Mouse (Mus musculus) B cell, adult (primary cell): Measurements from ENCODE around the gene Prrt3. TPM values are rescaled to one million over a fixed set of nuclear protein-coding genes. Genes with fewer than 3 reads are reported as not detected.

Source experiments
- total RNA-seq: library from RNA; stranded (reverse); gene quantifications from 4 replicates; pipeline ENCODE4 v1.2.4, GENCODE M21; 2023; ENCODE audit not compliant: inconsistent age

Prrt3 gene
- total RNA-seq, result 0.36 to 0.86 TPM (median 0.72 TPM) in 4 replicates

DNA sequence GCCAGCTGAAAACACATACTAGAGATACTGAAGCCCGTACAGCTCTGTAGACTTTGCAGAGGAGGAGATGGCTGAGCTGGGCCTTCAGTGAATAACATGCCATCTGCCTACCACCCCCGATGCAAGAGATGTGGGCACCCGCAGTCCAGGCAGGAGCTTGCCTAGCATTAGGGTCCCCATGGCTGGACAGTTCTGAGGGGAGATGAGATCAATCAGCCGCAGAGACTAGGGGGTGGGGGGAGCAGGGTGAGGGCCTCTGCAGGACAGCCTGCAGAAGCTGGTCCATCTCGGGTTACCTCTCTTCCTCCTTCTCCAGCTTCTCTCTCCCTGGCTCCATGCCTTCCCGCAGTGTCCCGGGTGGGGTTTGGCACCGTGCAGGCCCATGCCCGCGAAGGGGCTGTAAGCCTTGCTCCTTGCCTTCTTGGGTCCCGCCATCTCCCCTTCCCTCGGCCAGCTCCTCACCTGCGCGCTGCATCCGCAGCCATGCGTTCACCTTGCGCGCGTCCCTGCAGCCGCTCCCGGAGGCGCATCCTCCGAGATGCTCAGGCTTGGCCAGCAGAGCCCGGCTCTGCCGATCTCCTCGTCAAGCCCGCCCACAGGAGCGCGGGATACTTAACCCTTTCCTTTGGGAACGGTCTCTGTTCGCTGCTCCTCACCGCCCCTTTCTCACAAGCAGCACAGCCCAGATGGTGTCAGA is at the start of gene Prrt3:
Gene Prrt3 (minus strand): TSS at position 544 of the 697 bp plus-strand sequence.

GRCm38 (mm10) chr6:113530932-113531839 is 29.5 kb upstream of the Prrt3 start, which contains the start of the genes Emc3 and Fancd2:
Gene Emc3, minus strand, starts transcription at chr6:113531652.
Gene Fancd2, plus strand, starts transcription at chr6:113531682.

GRCm38 (mm10) chr6:113483100-113483615 is 18.6 kb downstream of the Prrt3 start, which contains the start of gene Creld1:
Gene Creld1, plus strand, starts transcription at chr6:113483297.

GRCm38 (mm10) chr6:113471297-113471936 is 30.3 kb downstream of the Prrt3 start, which contains the start of gene Il17rc:
Gene Il17rc, plus strand, starts transcription at chr6:113471427.

DNA sequence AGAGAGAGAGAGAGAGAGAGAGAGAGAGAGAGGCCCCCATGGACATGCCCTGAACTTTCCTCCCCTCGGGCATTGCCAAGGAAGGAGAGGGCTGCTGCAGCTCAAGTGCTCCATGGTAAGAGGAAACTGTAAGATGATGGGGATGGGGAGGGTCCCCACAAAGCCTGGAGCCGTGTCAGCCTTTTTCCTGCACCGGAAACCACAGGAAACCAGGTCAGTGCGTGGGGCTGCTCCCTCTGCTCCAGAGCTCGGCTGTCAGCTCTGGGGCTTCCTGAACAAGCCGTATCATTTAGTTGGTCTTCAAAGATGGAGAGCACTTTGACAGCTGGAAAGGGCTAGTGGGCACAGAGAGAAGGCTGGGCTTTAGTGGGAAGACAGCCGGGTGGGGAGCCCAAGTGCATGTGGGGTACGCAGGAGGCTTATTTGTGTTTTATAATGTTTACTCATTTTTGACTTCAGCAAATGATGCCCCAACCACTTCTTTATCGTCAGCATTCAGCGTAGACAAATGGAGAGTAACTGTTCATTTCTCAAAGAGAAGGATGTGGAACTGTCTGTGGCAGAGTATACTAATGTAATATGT is 43.7 kb downstream of the Prrt3 start, which contains the start of gene Il17re:
Gene Il17re (plus strand): TSS at position 533 of the 583 bp plus-strand sequence.

Other genes with a start within 250 kb of the Prrt3 start
- 1.4 to 2.1 TPM (median 1.8 TPM) in 4 replicates for gene Cpne9, start 219.6 kb downstream of the Prrt3 start, total RNA-seq
- 63.1 to 71.2 TPM (median 67.3 TPM) in 4 replicates for gene Brpf1, start 194.8 kb downstream of the Prrt3 start, total RNA-seq
- 13.3 to 18.1 TPM (median 14.8 TPM) in 4 replicates for gene Ogg1, start 175.0 kb downstream of the Prrt3 start, total RNA-seq
- gene Camk1, start 157.9 kb downstream of the Prrt3 start, total RNA-seq, result 0.77 to 2.4 TPM (median 1.0 TPM) in 4 replicates
- 27.7 to 30.8 TPM (median 28.5 TPM) in 4 replicates for gene Tada3, start 124.0 kb downstream of the Prrt3 start, total RNA-seq
- gene Arpc4, start 123.8 kb downstream of the Prrt3 start, total RNA-seq, result 257 to 299 TPM (median 278 TPM) in 4 replicates
- gene Ttll3, start 112.7 kb downstream of the Prrt3 start, total RNA-seq, result 31.2 to 38.7 TPM (median 36.2 TPM) in 4 replicates
- gene Rpusd3, start 82.6 kb downstream of the Prrt3 start, total RNA-seq, result 9.4 to 24.2 TPM (median 14.4 TPM) in 4 replicates
- not detected in 4 replicates for gene Cidec, start 66.2 kb downstream of the Prrt3 start, total RNA-seq
- 16.2 to 21.7 TPM (median 18.7 TPM) in 4 replicates for gene Jagn1, start 59.4 kb downstream of the Prrt3 start, total RNA-seq
- not detected in 4 replicates for gene Il17re, start 43.4 kb downstream of the Prrt3 start, total RNA-seq
- not detected in 4 replicates for gene Il17rc, start 30.5 kb downstream of the Prrt3 start, total RNA-seq
- gene Creld1, start 18.6 kb downstream of the Prrt3 start, total RNA-seq, result 15.4 to 17.8 TPM (median 17.1 TPM) in 4 replicates
- gene Emc3, start 29.7 kb upstream of the Prrt3 start, total RNA-seq, result 71.5 to 80.4 TPM (median 76.9 TPM) in 4 replicates
- gene Fancd2, start 29.8 kb upstream of the Prrt3 start, total RNA-seq, result 2.1 to 2.7 TPM (median 2.5 TPM) in 4 replicates
- not detected in 4 replicates for gene Fancd2os, start 98.8 kb upstream of the Prrt3 start, total RNA-seq
- 108 to 128 TPM (median 115 TPM) in 4 replicates for gene Brk1, start 102.8 kb upstream of the Prrt3 start, total RNA-seq
- gene Vhl, start 122.0 kb upstream of the Prrt3 start, total RNA-seq, result 29.5 to 35.8 TPM (median 30.8 TPM) in 4 replicates
- 152 to 170 TPM (median 165 TPM) in 4 replicates for gene Irak2, start 136.5 kb upstream of the Prrt3 start, total RNA-seq
- gene Tatdn2, start 195.1 kb upstream of the Prrt3 start, total RNA-seq, result 172 to 209 TPM (median 195 TPM) in 4 replicates
- gene Ghrl, start 217.9 kb upstream of the Prrt3 start, total RNA-seq, result 1.1 to 3.8 TPM (median 3.3 TPM) in 3 of 4 replicates, not detected in the other
- gene Sec13, start 238.8 kb upstream of the Prrt3 start, total RNA-seq, result 93.9 to 111 TPM (median 98.4 TPM) in 4 replicates